Mouse (Mus musculus) kidney, postnatal 10 days (tissue): Measurements from ENCODE around the gene Gdf3.
"Not testable (repeated sequence)": the region's sequence is repeated elsewhere in the genome, so short reads cannot be mapped to it uniquely, and the experiment has no call there.

Experiments
- DNase-seq: peaks from one replicate; pipeline ENCODE4 v3.0.0; 2021; ENCODE audit warnings: mixed read lengths

The Gdf3 gene

DNA sequence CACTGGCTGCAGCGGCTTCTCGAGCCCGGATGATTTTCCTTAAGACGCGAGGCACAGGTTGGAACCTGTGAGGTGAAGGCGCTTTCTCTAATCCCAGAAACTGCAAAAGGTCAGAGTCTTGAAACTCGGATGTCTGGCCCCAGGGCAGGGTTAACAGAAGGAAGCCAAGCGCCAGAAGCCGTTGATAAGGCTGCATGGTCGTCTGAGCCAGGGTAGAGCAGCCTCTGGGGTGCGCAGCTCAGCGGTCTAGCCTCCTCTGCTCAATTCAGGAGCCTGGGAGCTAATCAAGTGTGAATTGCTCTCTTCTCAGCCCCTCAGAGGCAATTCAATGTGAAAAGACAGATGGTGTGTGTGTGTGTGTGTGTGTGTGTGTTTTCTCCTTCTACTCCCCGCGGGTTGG, at the start of gene Gdf3:
Gene Gdf3, minus strand, starts transcription at position 317 of the 400 bp plus-strand sequence.
- no peak for DNase-seq

DNA sequence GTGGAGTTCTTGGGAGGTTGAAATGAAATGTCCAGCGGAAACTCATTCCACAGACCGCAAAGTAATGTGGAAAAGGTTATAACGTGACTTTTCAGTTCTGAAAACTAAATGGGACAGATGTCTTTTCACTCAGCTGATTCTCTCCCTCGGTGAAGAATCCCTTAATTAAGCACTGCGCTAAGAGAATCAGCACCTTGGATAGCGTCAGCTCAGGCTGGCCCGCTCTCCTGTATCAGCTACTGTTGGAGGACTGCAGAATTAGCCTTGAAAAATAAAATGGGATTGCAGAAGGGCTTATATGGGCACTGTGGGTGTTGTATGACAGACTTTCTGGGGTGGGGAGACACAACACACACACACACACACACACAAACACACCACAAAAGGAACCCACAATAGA, 49.7 kb upstream of the Gdf3 start:
- DNase-seq, result peak; percentile 55

- no peak for DNase-seq
Measured at GRCm38 (mm10) chr6:122657630-122658029, 47.7 kb upstream of the Gdf3 start.

DNA sequence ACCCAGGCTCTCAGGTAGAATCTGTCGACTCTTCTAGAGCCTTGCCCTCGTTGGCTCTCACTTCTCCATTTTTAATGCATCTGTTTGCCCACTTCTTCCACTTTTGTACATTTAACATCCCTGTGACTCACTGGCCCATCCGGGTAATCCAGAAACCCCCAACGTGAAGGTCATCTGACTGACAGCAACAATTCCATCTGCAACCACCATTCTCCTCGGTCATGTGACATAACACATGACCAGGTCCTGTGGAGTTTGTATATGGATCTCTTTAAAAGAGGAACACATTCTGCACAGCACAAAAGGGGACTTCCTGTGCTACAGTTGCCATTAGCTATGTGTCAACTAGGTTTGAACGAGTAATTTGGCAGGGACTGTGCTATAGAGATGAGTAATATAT, 44.4 kb upstream of the Gdf3 start:
- no peak for DNase-seq

DNA sequence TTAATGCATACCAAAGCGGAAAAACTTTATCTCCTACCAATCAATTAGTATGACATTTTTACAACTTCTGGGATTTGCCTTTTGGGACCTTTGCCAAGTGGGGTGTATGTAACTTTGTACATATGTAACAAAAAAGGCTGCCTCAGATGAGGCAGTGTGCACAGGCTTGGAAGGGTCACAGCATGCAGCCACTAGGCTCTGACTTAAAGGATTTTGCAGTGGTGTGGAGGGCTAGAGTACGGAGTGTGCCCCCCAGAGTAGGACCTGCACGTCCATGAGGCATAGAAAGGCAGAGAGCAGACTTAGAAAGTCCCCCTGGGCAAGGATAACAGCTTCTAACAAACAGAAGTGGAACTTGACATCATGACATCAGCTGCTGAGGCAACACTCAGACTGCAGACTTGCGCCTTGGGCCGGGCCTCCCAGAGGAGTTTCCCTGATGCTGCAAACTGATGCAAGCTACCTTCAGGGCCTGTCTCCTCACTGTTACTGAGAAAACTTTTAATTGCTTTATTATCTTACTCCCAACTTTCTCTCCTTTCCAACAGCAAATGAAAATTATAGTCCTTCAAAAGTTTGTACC, 40.6 kb upstream of the Gdf3 start:
- no peak for DNase-seq

DNA sequence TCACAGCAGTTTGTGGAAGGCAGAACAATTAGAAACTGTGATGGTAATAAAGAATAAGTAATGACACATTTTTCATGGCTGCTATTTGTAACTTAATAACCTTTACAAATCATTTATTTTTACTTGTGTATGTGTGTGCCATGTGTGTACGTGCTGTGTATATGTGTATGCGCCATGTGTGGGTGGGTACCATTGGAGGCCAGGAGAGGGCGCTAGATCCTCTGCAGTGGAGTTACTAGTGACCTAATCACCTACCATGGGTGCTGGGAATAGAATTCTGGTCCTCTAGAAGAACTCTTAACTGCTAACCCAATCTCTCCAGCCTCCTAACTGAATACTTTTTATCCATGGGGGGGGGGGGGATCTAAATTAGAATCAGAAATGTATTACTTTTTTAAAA, 40.0 kb upstream of the Gdf3 start:
- DNase-seq, result no peak

GRCm38 (mm10) chr6:122644196-122644595, 34.3 kb upstream of the Gdf3 start:
- DNase-seq, result not testable (repeated sequence)

DNA sequence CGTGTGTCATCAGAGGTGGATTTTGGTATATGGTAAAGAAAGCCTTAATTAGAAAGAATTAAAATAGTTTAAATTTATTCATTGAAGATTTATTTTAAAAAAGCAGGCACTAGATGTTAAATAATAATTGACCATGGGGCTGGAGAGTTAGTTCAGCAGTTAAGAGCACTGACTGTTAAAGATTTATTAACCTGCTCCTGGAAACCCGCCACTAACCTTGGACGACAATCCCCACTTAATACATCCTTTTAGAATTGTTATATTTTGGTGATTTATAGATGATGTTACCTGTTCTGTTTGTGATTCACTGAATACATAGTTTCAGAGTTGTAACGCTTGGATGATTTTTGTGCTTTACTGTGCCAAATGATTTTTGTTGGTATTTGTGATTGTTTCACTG, 27.7 kb upstream of the Gdf3 start:
- DNase-seq, result not testable (repeated sequence)

DNA sequence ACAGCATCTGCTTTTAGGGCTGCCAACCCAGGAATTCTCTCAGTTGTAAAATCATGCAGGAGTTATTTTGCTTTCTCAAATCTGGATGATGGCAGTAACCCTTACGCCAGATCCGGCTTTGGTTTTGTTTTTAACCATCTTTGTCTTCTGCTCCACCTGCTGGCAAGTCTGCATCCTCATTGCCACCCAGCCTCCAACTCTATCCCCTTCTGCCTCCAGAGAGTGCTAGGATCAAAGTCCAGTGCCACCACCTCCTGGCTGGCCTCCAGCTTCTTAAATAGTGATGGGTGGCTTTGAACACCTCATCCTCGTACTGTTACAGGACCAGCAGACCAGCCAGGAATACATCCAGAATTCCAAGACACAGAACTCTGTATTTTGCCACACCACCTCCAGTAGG, 26.8 kb upstream of the Gdf3 start:
- peak; percentile 15 for DNase-seq

DNA sequence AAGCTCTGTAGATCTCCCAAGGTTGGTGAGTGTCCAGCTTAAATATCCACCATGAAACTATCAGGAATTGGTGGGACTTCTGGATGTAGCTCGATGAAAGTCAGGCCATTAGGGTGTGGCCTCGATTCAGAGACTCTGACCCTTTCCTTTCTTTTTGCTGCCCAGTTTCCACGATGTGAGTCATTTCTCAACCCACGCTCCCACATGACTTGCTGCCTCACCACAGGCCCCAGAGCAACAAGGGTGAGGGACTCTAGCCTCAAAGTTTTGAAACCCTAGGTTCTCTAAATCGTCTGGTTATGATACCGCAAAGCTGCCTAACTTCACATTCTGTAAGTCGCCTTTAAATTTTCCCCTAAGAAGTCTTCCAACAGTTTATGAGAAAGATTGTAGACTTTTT, 25.4 kb upstream of the Gdf3 start:
- no peak for DNase-seq

- peak; percentile 45 for DNase-seq
Measured at GRCm38 (mm10) chr6:122633411-122633810, 23.5 kb upstream of the Gdf3 start.

DNA sequence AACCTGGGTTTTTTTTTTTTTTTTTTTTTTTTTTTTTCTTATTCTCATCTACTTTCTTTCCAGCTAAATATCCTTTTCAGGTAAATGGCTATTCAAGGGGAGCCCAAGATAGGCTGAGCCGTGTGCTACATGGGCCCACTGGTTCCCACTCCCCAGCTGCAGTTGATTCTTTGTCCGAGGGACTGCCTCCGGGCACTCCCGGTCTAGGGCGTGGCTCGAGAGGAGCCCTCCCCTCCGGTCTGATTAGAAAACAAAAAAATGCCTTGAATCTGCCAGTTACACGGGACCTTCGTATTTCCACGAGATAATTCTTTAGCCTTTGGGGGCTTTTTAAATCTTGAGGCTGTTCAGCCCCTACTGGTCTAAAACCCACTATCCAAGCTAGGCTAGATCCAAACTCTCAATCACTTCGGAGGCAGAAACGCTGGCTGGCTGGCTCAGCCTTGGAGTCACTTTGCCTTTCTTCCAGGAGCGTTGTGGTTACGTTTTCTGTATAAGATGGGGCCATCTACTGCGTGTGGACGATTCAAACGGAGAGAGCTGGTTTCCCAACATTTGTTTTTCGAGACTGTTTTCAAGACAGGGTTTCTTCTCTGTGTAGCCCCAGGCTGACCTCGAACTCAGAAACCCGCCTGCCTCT, 17.7 kb upstream of the Gdf3 start:
- DNase-seq, result no peak

- no peak for DNase-seq
Measured at GRCm38 (mm10) chr6:122626110-122626509, 16.2 kb upstream of the Gdf3 start, which contains the start of gene Dppa3. TSS of gene Dppa3 (plus strand) at chr6:122626410.

- DNase-seq, result peak; percentile 48
Measured at GRCm38 (mm10) chr6:122625156-122625555, 15.3 kb upstream of the Gdf3 start.

DNA sequence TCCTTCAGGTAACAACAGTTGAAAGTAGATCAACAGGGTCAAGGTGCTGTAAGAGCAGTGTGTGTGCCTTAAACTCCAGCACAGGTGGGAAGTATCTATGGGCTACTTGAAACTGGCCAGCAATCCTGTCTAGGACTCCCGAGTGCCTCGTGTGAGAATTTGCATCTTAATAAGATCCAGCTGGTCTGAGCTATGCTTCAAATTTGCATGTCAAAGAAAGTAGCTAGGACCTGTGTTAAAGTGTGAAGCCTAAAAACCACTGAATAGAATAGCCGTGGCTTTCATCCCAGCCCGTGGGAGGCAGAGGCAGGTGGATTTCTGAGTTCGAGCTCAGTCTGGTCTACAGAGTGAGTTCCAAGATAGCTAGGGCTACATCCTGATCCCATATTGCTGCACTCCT, 14.6 kb upstream of the Gdf3 start:
- DNase-seq, result no peak

- DNase-seq, result no peak
Measured at GRCm38 (mm10) chr6:122621066-122621465, 11.2 kb upstream of the Gdf3 start.

DNA sequence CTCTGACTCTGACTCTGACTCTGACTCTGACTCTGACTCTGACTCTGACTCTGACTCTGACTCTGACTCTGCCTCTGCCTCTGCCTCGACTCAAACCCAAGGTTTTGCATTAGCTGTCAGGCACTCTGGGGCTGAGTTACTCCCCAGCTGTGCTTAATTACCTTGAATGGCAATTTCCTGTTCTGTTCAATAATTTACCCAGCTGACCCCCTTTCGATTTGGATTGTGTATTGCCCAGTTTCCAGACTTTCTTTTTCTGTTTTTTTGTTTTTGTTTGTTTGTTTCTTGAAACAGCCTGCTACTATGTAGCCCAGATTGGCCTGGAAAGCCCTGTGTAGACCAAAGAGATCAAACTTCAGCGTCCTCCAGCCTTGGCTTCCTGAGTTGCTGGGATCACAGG, 6.1 kb upstream of the Gdf3 start:
- no peak for DNase-seq

DNA sequence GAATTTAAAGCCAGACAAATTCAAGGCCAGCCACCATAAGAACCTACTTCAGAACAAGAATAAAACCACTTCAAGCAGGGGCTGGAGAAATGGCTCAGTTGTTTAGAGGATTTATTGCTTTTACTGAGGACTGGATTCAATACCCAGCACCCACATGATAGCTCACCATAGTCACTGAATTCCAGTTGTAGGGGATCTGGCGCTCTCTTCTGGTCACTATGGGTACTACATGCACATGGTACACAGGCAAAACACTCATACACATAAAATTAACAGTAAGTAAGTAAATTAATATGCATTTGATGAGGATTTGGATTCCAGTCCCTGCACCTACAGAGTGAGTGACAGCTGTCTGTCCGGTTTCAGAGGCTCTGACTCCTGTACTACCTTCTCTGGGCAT, 4.2 kb upstream of the Gdf3 start:
- DNase-seq, result peak; percentile 28

DNA sequence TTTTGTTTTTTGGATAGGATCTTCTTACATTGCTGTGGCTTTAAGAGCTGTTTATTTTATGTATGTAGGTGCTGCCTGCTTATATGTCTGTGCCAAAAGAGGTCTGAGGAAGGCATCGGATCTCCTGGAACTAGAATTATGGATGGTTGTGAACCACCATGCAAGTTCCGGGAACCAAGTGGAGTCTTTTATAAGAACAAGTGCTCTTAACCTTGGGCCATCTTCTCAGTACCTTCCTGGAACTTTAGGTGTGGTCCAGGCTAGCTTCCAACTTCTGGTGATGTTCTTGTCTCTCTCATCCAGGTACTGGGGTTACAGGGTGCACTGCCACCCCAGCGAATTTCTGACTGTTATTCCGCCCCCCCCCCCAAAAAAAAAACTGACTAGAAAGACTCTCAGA, 2.5 kb upstream of the Gdf3 start:
- no peak for DNase-seq

DNA sequence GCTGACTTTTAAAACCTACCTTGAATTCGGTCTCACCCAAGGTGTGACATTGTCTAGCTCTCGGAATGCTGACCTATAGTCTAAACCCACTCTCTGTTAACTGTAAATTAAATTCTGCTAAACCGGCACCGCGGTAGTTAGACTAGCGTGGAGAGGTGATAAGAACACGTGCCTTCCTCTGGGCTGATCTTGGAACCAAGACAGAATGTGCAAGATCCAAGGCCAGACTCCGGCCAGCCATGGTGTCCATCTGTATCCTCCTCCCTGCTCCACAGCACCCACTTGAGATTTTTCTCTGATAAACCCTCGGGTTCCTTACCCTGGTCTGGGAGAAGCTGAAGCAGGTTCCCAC, 534 bp downstream of the Gdf3 start:
- DNase-seq, result no peak

GRCm38 (mm10) chr6:122608434-122609376, 1.2 kb downstream of the Gdf3 start:
- no peak for DNase-seq

GRCm38 (mm10) chr6:122607700-122608099, 2.2 kb downstream of the Gdf3 start:
- DNase-seq, result no peak

GRCm38 (mm10) chr6:122606661-122607060, 3.2 kb downstream of the Gdf3 start:
- DNase-seq, result no peak

GRCm38 (mm10) chr6:122605483-122605882, 4.4 kb downstream of the Gdf3 start:
- no peak for DNase-seq
